Mouse (Mus musculus): ENCODE measurements around the gene Prkci. TPM values are rescaled to one million over a fixed set of nuclear protein-coding genes. Genes with fewer than 3 reads are reported as not detected.
A peak's percentile ranks its signal among the peaks of the same experiment; 100 is the strongest.

Prkci gene
- polyA plus RNA-seq, 1 experiment from 2014 or later: 3.8 TPM

DNA sequence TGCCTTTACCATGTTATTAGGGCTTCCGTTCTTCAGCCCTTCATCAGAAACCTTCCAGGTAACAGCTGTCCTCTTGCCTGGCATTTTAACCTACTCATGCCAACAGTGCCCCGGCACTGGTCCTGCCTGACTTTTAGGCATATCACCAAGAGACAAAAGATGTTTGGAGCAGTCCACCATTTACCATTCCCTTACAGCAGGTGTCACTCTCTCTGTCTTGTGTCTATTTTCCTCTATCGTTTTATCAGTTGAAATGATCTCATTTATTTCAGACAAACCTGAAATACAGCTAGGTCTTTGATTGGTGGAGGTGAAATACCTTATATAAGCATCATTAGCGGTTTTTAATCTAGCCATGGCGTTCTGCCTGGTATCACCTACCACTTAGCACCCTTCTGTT lies 53.5 kb downstream of the Prkci start:
- 80% methylated on average over 5 of the region's 5 CpGs for WGBS (ENCODE audit: insufficient replicate concordance)
- H3K36me3 ChIP-seq (replicated peaks; ENCODE audit: insufficient read depth, low read length): 0 out of 2 replicates have a peak, but pooled peaks cover 8% of the 10 kb centered on the region

DNA sequence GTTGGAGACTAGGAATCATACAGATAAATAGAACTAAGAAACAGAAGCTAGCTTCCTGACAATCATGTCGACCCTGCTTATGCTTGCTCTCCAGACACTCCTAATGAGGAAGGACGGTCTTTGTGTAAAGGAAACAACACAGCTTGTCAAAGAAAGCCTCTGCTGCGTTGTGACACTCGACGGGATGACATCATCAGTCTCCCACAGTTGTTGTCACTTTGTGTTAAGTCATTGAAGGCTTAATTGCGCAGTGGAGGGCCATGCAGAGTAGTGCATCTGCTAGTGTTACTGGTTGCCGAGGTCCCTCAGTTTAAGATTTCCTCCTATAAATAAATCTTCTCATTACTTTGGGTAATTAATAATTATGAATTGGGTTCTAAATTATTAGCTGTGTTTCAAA lies 54.8 kb downstream of the Prkci start:
- ATAC-seq (no peak), DNase-seq (no peak)
- TF ChIP-seq CTCF (IDR thresholded peaks at IDR 0.05; ENCODE audit: low read depth): no peak
- TF ChIP-seq EP300 (IDR thresholded peaks at IDR 0.05; ENCODE audit: low read depth): no peak
- no peak overlapping the region for H3K4me3 ChIP-seq (ENCODE audit: low read depth, low read length)
- H3K4me1 ChIP-seq (ENCODE audit: insufficient read depth): no peaks in the 10 kb centered on the region
- H3K27me3 ChIP-seq (ENCODE audit: insufficient read depth, low read length): no peaks in the 10 kb centered on the region
- WGBS (ENCODE audit: insufficient replicate concordance): 63% methylated on average over 7 of the region's 7 CpGs
- no peak overlapping the region for H3K27ac ChIP-seq (ENCODE audit: low read depth)
- no peaks in the 10 kb centered on the region for H3K9me3 ChIP-seq (ENCODE audit: low read length)
- no peak overlapping the region for H3K4me2 ChIP-seq (ENCODE audit: low read depth, low read length)
- 0 out of 2 replicates have a peak, but pooled peaks cover 8% of the 10 kb centered on the region for H3K36me3 ChIP-seq (replicated peaks; ENCODE audit: insufficient read depth, low read length)
- no peak overlapping the region for H3K9ac ChIP-seq (replicated peaks)

More for the DNA sequence above, 53.5 kb downstream of the Prkci start:
- no peak for TF ChIP-seq EP300 (IDR thresholded peaks at IDR 0.05; ENCODE audit: low read depth)
- TF ChIP-seq CTCF (IDR thresholded peaks at IDR 0.05; ENCODE audit: low read depth): no peak
- Histone ChIP-seq H3K4me3 (ENCODE audit: low read depth, low read length) (no peak overlapping the region), H3K27me3 (ENCODE audit: insufficient read depth, low read length) (no peaks in the 10 kb centered on the region), H3K4me1 (ENCODE audit: insufficient read depth) (no peaks in the 10 kb centered on the region), H3K9me3 (ENCODE audit: low read length) (no peaks in the 10 kb centered on the region), H3K4me2 (ENCODE audit: low read depth, low read length) (no peak overlapping the region), H3K27ac (ENCODE audit: low read depth) (no peak overlapping the region), H3K9ac (replicated peaks) (no peak overlapping the region)
- no peak for ATAC-seq
- no peak for DNase-seq

DNA sequence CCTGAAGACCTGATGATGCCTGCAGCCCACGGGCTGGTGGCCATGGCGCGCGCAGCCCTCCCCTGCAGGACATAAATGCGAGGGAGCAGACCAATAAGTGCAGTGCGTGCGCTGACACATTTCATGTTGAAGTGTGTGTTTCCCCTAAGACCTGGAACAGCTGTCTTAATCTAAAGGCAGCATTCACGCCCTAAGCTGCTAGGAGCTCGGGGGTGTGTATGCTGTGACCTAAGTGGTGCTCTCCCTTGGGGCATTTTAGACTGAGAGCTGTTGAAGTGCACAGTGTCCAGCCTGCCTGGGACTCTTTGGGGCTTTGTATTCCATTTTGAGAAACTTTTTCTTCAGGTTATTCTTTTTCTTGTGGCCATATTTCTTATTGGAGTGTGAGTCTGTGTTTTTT lies 56.2 kb downstream of the Prkci start:
- TF ChIP-seq CTCF (IDR thresholded peaks at IDR 0.05; ENCODE audit: low read depth): no peak
- no peak for TF ChIP-seq EP300 (IDR thresholded peaks at IDR 0.05; ENCODE audit: low read depth)
- ATAC-seq (no peak), DNase-seq (no peak)
- H3K36me3 ChIP-seq (replicated peaks; ENCODE audit: insufficient read depth, low read length): 0 out of 2 replicates have a peak, but pooled peaks cover 8% of the 10 kb centered on the region
- no peak overlapping the region for H3K9ac ChIP-seq (replicated peaks)
- WGBS (ENCODE audit: insufficient replicate concordance): 82% methylated on average over 9 of the region's 9 CpGs
- H3K27me3 ChIP-seq (ENCODE audit: insufficient read depth, low read length): no peaks in the 10 kb centered on the region
- H3K4me3 ChIP-seq (ENCODE audit: low read depth, low read length): no peak overlapping the region
- H3K27ac ChIP-seq (ENCODE audit: low read depth): no peak overlapping the region
- no peak overlapping the region for H3K4me2 ChIP-seq (ENCODE audit: low read depth, low read length)
- no peaks in the 10 kb centered on the region for H3K9me3 ChIP-seq (ENCODE audit: low read length)
- peaks cover 2% of the 10 kb centered on the region; the same call in 1 of the 2 replicates for H3K4me1 ChIP-seq (ENCODE audit: insufficient read depth)

DNA sequence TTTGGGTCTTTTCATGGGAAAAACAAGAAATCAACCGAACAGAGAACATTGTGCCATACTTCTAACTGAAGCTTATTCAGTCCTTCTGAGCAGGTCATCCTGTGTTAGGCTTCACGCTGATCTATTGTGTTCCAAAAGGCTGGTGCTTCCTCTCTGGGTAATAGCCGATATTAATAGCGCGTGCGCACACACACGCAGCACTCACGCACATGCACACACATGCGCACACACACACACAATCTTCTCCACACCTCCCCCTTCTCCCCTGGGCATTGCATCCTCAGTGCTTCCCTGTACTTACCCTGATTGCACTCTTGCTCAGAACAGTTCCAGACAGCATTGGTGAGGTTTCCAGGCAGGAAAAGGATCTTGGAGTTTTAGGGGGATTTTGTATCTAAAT lies 57.6 kb downstream of the Prkci start:
- Histone ChIP-seq H3K4me1 (ENCODE audit: insufficient read depth) (peaks cover 2% of the 10 kb centered on the region; the same call in 1 of the 2 replicates), H3K9ac (replicated peaks) (no peak overlapping the region), H3K9me3 (ENCODE audit: low read length) (no peaks in the 10 kb centered on the region), H3K4me3 (ENCODE audit: low read depth, low read length) (no peak overlapping the region), H3K36me3 (replicated peaks; ENCODE audit: insufficient read depth, low read length) (0 out of 2 replicates have a peak, but pooled peaks cover 7% of the 10 kb centered on the region), H3K27me3 (ENCODE audit: insufficient read depth, low read length) (no peaks in the 10 kb centered on the region), H3K4me2 (ENCODE audit: low read depth, low read length) (no peak overlapping the region), H3K27ac (ENCODE audit: low read depth) (no peak overlapping the region)
- TF ChIP-seq EP300 (IDR thresholded peaks at IDR 0.05; ENCODE audit: low read depth): no peak
- no peak for TF ChIP-seq CTCF (IDR thresholded peaks at IDR 0.05; ENCODE audit: low read depth)
- ATAC-seq: no peak
- DNase-seq: no peak
- WGBS (ENCODE audit: insufficient replicate concordance): 93% methylated on average over 9 of the region's 9 CpGs

DNA sequence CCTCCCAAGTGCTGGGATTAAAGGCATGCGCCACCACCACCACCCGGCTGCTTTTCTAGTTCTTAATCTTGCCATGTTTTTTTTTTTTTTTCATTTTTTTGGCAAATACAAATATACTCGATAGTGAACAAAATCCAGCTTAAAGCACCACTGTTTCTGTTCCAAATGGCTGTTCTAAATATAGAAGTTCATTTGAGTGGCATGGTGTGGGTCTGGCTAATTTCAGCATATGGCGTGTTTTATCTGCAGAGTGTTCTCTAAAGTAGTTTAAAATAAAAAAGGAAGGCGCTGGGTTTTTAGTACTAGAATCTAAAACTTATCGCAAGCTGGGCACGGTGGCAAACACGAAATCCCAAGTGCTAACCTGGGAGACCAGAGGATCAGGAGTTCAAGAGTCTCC lies 59.3 kb downstream of the Prkci start:
- no peaks in the 10 kb centered on the region for H3K27me3 ChIP-seq (ENCODE audit: insufficient read depth, low read length)
- H3K27ac ChIP-seq (ENCODE audit: low read depth): no peak overlapping the region
- 0 out of 2 replicates have a peak, but pooled peaks cover 5% of the 10 kb centered on the region for H3K36me3 ChIP-seq (replicated peaks; ENCODE audit: insufficient read depth, low read length)
- no peaks in the 10 kb centered on the region for H3K9me3 ChIP-seq (ENCODE audit: low read length)
- ATAC-seq (no peak), DNase-seq (no peak)
- 81% methylated on average over 8 of the region's 8 CpGs for WGBS (ENCODE audit: insufficient replicate concordance)
- H3K9ac ChIP-seq (replicated peaks): no peak overlapping the region
- H3K4me1 ChIP-seq (ENCODE audit: insufficient read depth): peaks cover 2% of the 10 kb centered on the region; the same call in 1 of the 2 replicates
- no peak overlapping the region for H3K4me2 ChIP-seq (ENCODE audit: low read depth, low read length)
- no peak overlapping the region for H3K4me3 ChIP-seq (ENCODE audit: low read depth, low read length)
- TF ChIP-seq EP300 (IDR thresholded peaks at IDR 0.05; ENCODE audit: low read depth) (no peak), CTCF (IDR thresholded peaks at IDR 0.05; ENCODE audit: low read depth) (no peak)

DNA sequence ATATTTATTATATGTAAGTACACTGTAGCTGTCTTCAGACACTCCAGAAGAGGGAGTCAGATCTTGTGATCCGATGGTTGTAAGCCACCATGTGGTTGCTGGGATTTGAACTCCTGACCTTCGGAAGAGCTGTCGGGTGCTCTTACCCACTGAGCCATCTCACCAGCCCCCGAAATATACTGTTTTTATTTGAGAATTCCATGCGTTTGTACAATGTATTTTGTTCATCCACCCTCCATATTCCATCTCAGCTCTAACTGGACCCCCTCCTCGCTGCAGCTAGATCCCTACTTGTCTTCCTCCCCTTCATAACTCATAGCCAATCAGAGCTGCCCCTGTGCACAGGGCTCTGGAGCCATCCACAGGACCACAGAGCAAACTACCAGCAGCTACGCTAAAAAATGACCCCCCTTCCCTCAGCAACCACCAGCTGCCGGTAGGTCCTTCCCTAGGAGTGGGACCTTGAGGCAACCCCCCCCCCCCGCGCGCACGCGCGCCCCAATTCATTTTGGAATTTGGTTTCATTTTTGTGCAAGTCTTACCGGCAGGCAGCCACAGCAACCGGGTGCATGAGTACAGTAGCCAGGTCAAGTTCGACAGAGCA lies 60.6 kb downstream of the Prkci start:
- peak; percentile 35 for TF ChIP-seq CTCF (IDR thresholded peaks at IDR 0.05; ENCODE audit: low read depth)
- no peak for TF ChIP-seq EP300 (IDR thresholded peaks at IDR 0.05; ENCODE audit: low read depth)
- no peaks in the 10 kb centered on the region for H3K36me3 ChIP-seq (replicated peaks; ENCODE audit: insufficient read depth, low read length)
- H3K4me2 ChIP-seq (ENCODE audit: low read depth, low read length): peak overlapping the region; percentile 84
- H3K27ac ChIP-seq (ENCODE audit: low read depth): peak overlapping the region; percentile 88
- peaks cover 5% of the 10 kb centered on the region for H3K4me1 ChIP-seq (ENCODE audit: insufficient read depth)
- H3K27me3 ChIP-seq (ENCODE audit: insufficient read depth, low read length): no peaks in the 10 kb centered on the region
- ATAC-seq (peak; percentile 44), DNase-seq (peak; percentile 65)
- peak overlapping the region; percentile 63 for H3K4me3 ChIP-seq (ENCODE audit: low read depth, low read length)
- H3K9me3 ChIP-seq (ENCODE audit: low read length): no peaks in the 10 kb centered on the region
- WGBS (ENCODE audit: insufficient replicate concordance): 19% methylated on average over 17 of the region's 17 CpGs
- H3K9ac ChIP-seq (replicated peaks): peak overlapping the region; percentile 59
